Mouse (Mus musculus) embryonic facial prominence, embryonic 14.5 days (tissue): ENCODE results near the gene Prdm5. TPM values are rescaled to one million over a fixed set of nuclear protein-coding genes. Genes with fewer than 3 reads are reported as not detected.

Experiments
- ATAC-seq: fragments of 200-750 bp; cut with Nextera tagmentation; 2 replicates; pipeline ENCODE4 v1.8.0; 2017; ENCODE audit warnings: low read depth, moderate number of reproducible peaks, moderate TSS enrichment
- DNase-seq: peaks from one replicate; pipeline ENCODE4 v3.0.0-alpha.2; 2015; ENCODE audit warnings: low spot score
- H3K27ac ChIP-seq: fragments of 300-500 bp; sonication (generic); replicated peaks from 2 replicates; pipeline ENCODE4 v1.5.1; 2014; ENCODE audit warnings: low read depth, mild to moderate bottlenecking, low read length, moderate library complexity
- H3K27me3 ChIP-seq: fragments of 300-500 bp; sonication (generic); replicated peaks from 2 replicates; pipeline ENCODE4 v1.6.1; 2014; ENCODE audit warnings: low read length; ENCODE audit not compliant: control insufficient read depth, insufficient read depth
- H3K36me3 ChIP-seq: fragments of 300-500 bp; sonication (generic); 2 replicates; pipeline ENCODE4 v1.6.1; 2014; ENCODE audit warnings: low read length, mixed read lengths; ENCODE audit not compliant: control insufficient read depth, insufficient read depth
- H3K4me1 ChIP-seq: fragments of 300-500 bp; sonication (generic); 2 replicates; pipeline ENCODE4 v1.6.1; 2014; ENCODE audit warnings: antibody characterized with exemption, low read length; ENCODE audit not compliant: control insufficient read depth, insufficient read depth
- H3K4me2 ChIP-seq: fragments of 300-500 bp; sonication (generic); 2 replicates; pipeline ENCODE4 v1.6.1; 2014; ENCODE audit warnings: low read depth, mild to moderate bottlenecking, low read length, moderate library complexity, mixed read lengths
- H3K4me3 ChIP-seq: fragments of 300-500 bp; sonication (generic); 2 replicates; pipeline ENCODE4 v1.5.1; 2014; ENCODE audit warnings: low read depth, mild to moderate bottlenecking, low read length
- H3K9ac ChIP-seq: fragments of 300-500 bp; sonication (generic); 2 replicates; pipeline ENCODE4 v1.6.1; 2014; ENCODE audit warnings: low read depth, mild to moderate bottlenecking, low read length, moderate library complexity, mixed read lengths
- H3K9me3 ChIP-seq: fragments of 300-500 bp; sonication (generic); 2 replicates; pipeline ENCODE4 v1.6.1; 2016; ENCODE audit warnings: low read length; ENCODE audit not compliant: control insufficient read depth
- WGBS: fragments of 180-500 bp; shearing (Covaris S2); extraction: QIAGEN DNeasy Blood & Tissue Kit; methylation state at CpG from one replicate; pipeline ENCODE4 v1.1.7; 2014; 5-methylcytosine and 5-hydroxymethylcytosine counted together
- polyA plus RNA-seq: library from polyadenylated mRNA; unstranded; fragments of >200 nt; fragmentation: Nextera tagmentation; extraction: Ambion mirVana; gene quantifications from 2 replicates; pipeline ENCODE4 v1.2.1, GENCODE M21; 2014

The Prdm5 gene
- polyA plus RNA-seq, 1 experiment from 2014 or later = 21.2 TPM

- no peak overlapping the region for H3K9ac ChIP-seq
- no peak for ATAC-seq
- H3K27me3 ChIP-seq = no peaks in the 10 kb centered on the region
- H3K36me3 ChIP-seq = 0 out of 2 replicates have a peak, but pooled peaks cover 4% of the 10 kb centered on the region
- H3K4me1 ChIP-seq = peaks cover 6% of the 10 kb centered on the region; the same call in 1 of the 2 replicates
- 88% methylated on average over 3 of the region's 3 CpGs for WGBS
- H3K4me3 ChIP-seq = no peak overlapping the region
- DNase-seq = no peak
- no peaks in the 10 kb centered on the region for H3K9me3 ChIP-seq
- no peak overlapping the region for H3K27ac ChIP-seq
- no peak overlapping the region for H3K4me2 ChIP-seq
Measured at GRCm38 (mm10) chr6:65925737-65926333, 147.0 kb downstream of the Prdm5 start.

- 0 out of 2 replicates have a peak, but pooled peaks cover 17% of the 10 kb centered on the region for H3K36me3 ChIP-seq
- H3K9me3 ChIP-seq = no peaks in the 10 kb centered on the region
- no peaks in the 10 kb centered on the region for H3K4me1 ChIP-seq
- no peak overlapping the region for H3K4me2 ChIP-seq
- no peak overlapping the region for H3K27ac ChIP-seq
- no peak overlapping the region for H3K9ac ChIP-seq
- H3K27me3 ChIP-seq = no peaks in the 10 kb centered on the region
- no peak for ATAC-seq
- 69% methylated on average over 1 of the region's 1 CpGs for WGBS
- H3K4me3 ChIP-seq = no peak overlapping the region
- DNase-seq = no peak
Measured at GRCm38 (mm10) chr6:65930523-65930922, 151.7 kb downstream of the Prdm5 start.

- H3K36me3 ChIP-seq = peaks cover 27% of the 10 kb centered on the region
- no peak overlapping the region for H3K4me2 ChIP-seq
- no peaks in the 10 kb centered on the region for H3K27me3 ChIP-seq
- no peaks in the 10 kb centered on the region for H3K4me1 ChIP-seq
- no peaks in the 10 kb centered on the region for H3K9me3 ChIP-seq
- no peak overlapping the region for H3K4me3 ChIP-seq
- H3K27ac ChIP-seq = no peak overlapping the region
- 51% methylated on average over 1 of the region's 1 CpGs for WGBS
- no peak overlapping the region for H3K9ac ChIP-seq
- DNase-seq (no peak), ATAC-seq (no peak)
Measured at GRCm38 (mm10) chr6:65932776-65933175, 154.0 kb downstream of the Prdm5 start.

- Histone ChIP-seq H3K4me2 (no peak overlapping the region), H3K9me3 (no peaks in the 10 kb centered on the region), H3K9ac (no peak overlapping the region), H3K36me3 (peaks cover 30% of the 10 kb centered on the region), H3K4me3 (no peak overlapping the region), H3K27ac (no peak overlapping the region), H3K4me1 (no peaks in the 10 kb centered on the region), H3K27me3 (no peaks in the 10 kb centered on the region)
- DNase-seq (peak; percentile 31), ATAC-seq (no peak; the same call in 1 of the 2 replicates)
- 28% methylated on average over 4 of the region's 4 CpGs for WGBS
Measured at GRCm38 (mm10) chr6:65933177-65933576, 154.4 kb downstream of the Prdm5 start.

- 77% methylated on average over 7 of the region's 7 CpGs for WGBS
- no peaks in the 10 kb centered on the region for H3K27me3 ChIP-seq
- ATAC-seq (no peak), DNase-seq (peak; percentile 47)
- H3K9me3 ChIP-seq = no peaks in the 10 kb centered on the region
- no peak overlapping the region for H3K27ac ChIP-seq
- no peak overlapping the region for H3K9ac ChIP-seq
- no peak overlapping the region for H3K4me3 ChIP-seq
- peaks cover 29% of the 10 kb centered on the region for H3K36me3 ChIP-seq
- H3K4me2 ChIP-seq = no peak overlapping the region
- no peaks in the 10 kb centered on the region for H3K4me1 ChIP-seq
Measured at GRCm38 (mm10) chr6:65935566-65936281, 156.9 kb downstream of the Prdm5 start.

GRCm38 (mm10) chr6:65950492-65950891 is 171.7 kb downstream of the Prdm5 start:
- Histone ChIP-seq H3K4me3 (no peak overlapping the region), H3K4me2 (no peak overlapping the region), H3K9me3 (peaks cover 3% of the 10 kb centered on the region; the same call in 1 of the 2 replicates), H3K27me3 (no peaks in the 10 kb centered on the region), H3K27ac (no peak overlapping the region), H3K9ac (no peak overlapping the region), H3K36me3 (no peaks in the 10 kb centered on the region), H3K4me1 (no peaks in the 10 kb centered on the region)
- ATAC-seq = no peak
- WGBS = 66% methylated on average over 6 of the region's 6 CpGs
- DNase-seq = no peak

- H3K4me2 ChIP-seq = no peak within 1 kb of the TSS
- no peaks in the 10 kb centered on the region for H3K4me1 ChIP-seq
- H3K9ac ChIP-seq = no peak within 1 kb of the TSS
- peaks cover 3% of the 10 kb centered on the region; the same call in 1 of the 2 replicates for H3K9me3 ChIP-seq
- H3K36me3 ChIP-seq = no peaks in the 10 kb centered on the region
- ATAC-seq (no peak), DNase-seq (no peak)
- H3K27ac ChIP-seq = no peak within 1 kb of the TSS
- H3K4me3 ChIP-seq = no peak within 1 kb of the TSS
- H3K27me3 ChIP-seq = no peaks in the 10 kb centered on the region
- WGBS = 98% methylated on average over 10 of the region's 10 CpGs
Measured at GRCm38 (mm10) chr6:65952309-65952708, 173.5 kb downstream of the Prdm5 start, which contains the start of gene 4930544G11Rik. TSS of gene 4930544G11Rik (plus strand) at chr6:65952609.

- Histone ChIP-seq H3K27me3 (no peaks in the 10 kb centered on the region), H3K36me3 (no peaks in the 10 kb centered on the region), H3K9ac (no peak overlapping the region), H3K4me1 (peaks cover 10% of the 10 kb centered on the region; the same call in 1 of the 2 replicates), H3K27ac (no peak overlapping the region), H3K4me2 (no peak overlapping the region), H3K4me3 (no peak overlapping the region), H3K9me3 (no peaks in the 10 kb centered on the region)
- 0 out of 2 replicates have a peak, but pooled peaks have one; percentile 33 for ATAC-seq
- WGBS = 36% methylated on average over 6 of the region's 6 CpGs
- peak; percentile 50 for DNase-seq
Measured at GRCm38 (mm10) chr6:65969386-65970111, 190.8 kb downstream of the Prdm5 start.
